Mouse (Mus musculus) large intestine, adult 2 months (tissue): ENCODE results near the gene Krtap3-1. TPM values are rescaled to one million over a fixed set of nuclear protein-coding genes. Genes with fewer than 3 reads are reported as not detected.

Experiments
- DNase-seq: peaks from one replicate; pipeline ENCODE4 v3.0.0-alpha.2; 2012; ENCODE audit warnings: low read depth, low spot score
- WGBS: fragments of 180-500 bp; shearing (Covaris S2); methylation state at CpG from one replicate; pipeline ENCODE4 v1.1.7; 2018; 5-methylcytosine and 5-hydroxymethylcytosine counted together
- polyA plus RNA-seq: library from polyadenylated mRNA; depleted of rRNA; stranded (reverse); fragments of >200 nt; gene quantifications from 2 replicates; pipeline ENCODE4 v1.2.3, GENCODE M21; 2012; rRNA removed

Gene Krtap3-1
- polyA plus RNA-seq, 1 experiment, result 0.55 TPM

DNA sequence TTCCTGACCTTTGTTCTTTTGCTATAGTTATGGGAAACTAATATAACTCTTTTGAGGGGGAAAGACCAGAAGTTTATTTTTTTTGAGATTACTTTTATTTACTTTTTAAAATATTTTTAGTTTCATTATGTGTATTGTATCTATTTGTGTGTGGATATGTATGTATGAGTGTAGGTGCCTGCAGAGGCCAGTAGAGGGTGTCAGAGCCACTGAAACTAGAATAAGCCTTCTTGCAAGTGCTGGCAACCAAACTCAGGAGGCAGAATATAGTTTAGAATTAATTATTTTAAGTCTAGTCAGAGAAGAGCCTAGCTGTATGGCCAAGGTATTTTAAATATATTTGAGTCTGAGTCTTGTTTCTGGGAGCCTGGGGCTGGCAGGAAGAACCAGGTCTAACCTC is 18.5 kb downstream of the Krtap3-1 start:
- DNase-seq, result no peak

DNA sequence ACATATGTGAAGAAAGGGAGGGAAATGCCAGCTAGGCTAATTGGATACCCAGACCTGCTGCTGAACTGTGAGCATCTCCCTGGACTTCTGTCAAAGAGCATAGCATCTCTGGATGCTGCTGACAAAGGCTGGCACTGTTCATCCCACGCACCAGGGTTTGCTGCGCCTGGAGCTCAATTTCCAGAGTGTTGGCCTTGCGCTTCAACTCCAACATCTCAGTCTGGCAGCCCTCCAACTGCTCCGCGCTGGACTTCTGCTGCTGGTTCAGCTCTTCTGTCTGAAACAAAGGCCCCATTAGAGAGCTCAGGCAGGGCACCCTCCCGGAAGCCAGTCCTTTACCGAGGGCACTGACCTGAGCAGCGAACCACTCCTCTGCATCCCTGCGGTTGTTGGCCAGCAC is 26.7 kb downstream of the Krtap3-1 start:
- no peak for DNase-seq
- 42% methylated on average over 9 of the region's 9 CpGs for WGBS

DNA sequence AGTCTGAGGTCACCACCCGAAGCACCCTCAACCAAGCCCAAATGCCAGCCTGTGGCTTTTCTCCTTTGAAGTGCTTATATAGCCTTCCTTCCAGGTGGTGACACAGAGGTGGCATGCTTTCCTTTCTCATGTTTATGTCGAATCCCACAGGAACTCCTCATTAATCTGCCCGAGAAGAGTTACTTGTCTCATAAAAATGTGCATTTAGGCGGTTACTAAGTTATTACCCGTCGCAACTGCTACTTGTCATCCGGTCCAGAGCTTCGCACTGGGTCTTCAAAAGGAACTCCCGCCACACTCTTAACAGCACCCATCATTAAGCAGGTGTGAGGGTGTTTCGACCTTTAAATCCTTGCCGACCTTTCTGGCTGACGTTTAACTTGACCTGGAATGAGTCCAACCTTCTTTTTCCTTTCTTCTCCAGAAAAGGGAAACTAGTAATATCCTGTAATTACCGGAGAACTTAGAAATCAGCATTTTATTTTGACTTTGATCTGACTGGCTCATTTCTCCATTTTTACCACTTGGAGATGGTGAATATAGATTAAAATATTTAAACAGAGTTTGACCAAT is 45.1 kb downstream of the Krtap3-1 start, which contains the start of gene Krt39:
TSS of gene Krt39 (minus strand) at position 51 of the 573 bp plus-strand sequence.
- WGBS, result 12% methylated on average over 13 of the region's 13 CpGs
- DNase-seq, result no peak

Other genes starting within 250 kb of the Krtap3-1 start
- not detected in 2 replicates for gene Krt25, start 243.7 kb downstream of the Krtap3-1 start, polyA plus RNA-seq
- gene Krt26, start 228.7 kb downstream of the Krtap3-1 start, polyA plus RNA-seq, result not detected in 2 replicates
- not detected in 2 replicates for gene Krt27, start 215.5 kb downstream of the Krtap3-1 start, polyA plus RNA-seq
- 0.06 TPM in 1 of 2 replicates, not detected in the other for gene Krt28, start 191.7 kb downstream of the Krtap3-1 start, polyA plus RNA-seq
- 0.84 and 1.1 TPM in 2 replicates for gene Krt10, start 177.3 kb downstream of the Krtap3-1 start, polyA plus RNA-seq
- 3.9 and 4.5 TPM in 2 replicates for gene Krt12, start 144.4 kb downstream of the Krtap3-1 start, polyA plus RNA-seq
- gene Krt20, start 128.5 kb downstream of the Krtap3-1 start, polyA plus RNA-seq, result 409 and 926 TPM in 2 replicates
- gene Krt23, start 73.5 kb downstream of the Krtap3-1 start, polyA plus RNA-seq, result 1.0 and 2.8 TPM in 2 replicates
- gene Krt39, start 45.3 kb downstream of the Krtap3-1 start, polyA plus RNA-seq, result not detected in 2 replicates
- not detected in 2 replicates for gene Krt40, start 23.5 kb downstream of the Krtap3-1 start, polyA plus RNA-seq
- gene Krtap3-3, start 15.8 kb downstream of the Krtap3-1 start, polyA plus RNA-seq, result not detected in 2 replicates
- not detected in 2 replicates for gene Krtap3-2, start 9.8 kb downstream of the Krtap3-1 start, polyA plus RNA-seq
- not detected in 2 replicates for gene Gm11939, start 7.2 kb downstream of the Krtap3-1 start, polyA plus RNA-seq
- not detected in 2 replicates for gene Krtap1-5, start 14.4 kb upstream of the Krtap3-1 start, polyA plus RNA-seq
- not detected in 2 replicates for gene Krtap1-4, start 17.0 kb upstream of the Krtap3-1 start, polyA plus RNA-seq
- not detected in 2 replicates for gene Krtap1-3, start 24.7 kb upstream of the Krtap3-1 start, polyA plus RNA-seq
- not detected in 2 replicates for gene Krtap9-3, start 31.5 kb upstream of the Krtap3-1 start, polyA plus RNA-seq
- gene Gm11938, start 36.7 kb upstream of the Krtap3-1 start, polyA plus RNA-seq, result 0.21 TPM in 1 of 2 replicates, not detected in the other
- gene Gm11937, start 43.6 kb upstream of the Krtap3-1 start, polyA plus RNA-seq, result not detected in 2 replicates
- 0.22 TPM in 1 of 2 replicates, not detected in the other for gene Krtap2-4, start 48.2 kb upstream of the Krtap3-1 start, polyA plus RNA-seq
- gene Gm11562, start 53.8 kb upstream of the Krtap3-1 start, polyA plus RNA-seq, result 0.26 TPM in 1 of 2 replicates, not detected in the other
- not detected in 2 replicates for gene Krtap4-1, start 61.6 kb upstream of the Krtap3-1 start, polyA plus RNA-seq
- gene Krtap4-2, start 68.5 kb upstream of the Krtap3-1 start, polyA plus RNA-seq, result not detected in 2 replicates
- gene Krtap4-7, start 77.5 kb upstream of the Krtap3-1 start, polyA plus RNA-seq, result not detected in 2 replicates
- not detected in 2 replicates for gene Gm11555, start 83.6 kb upstream of the Krtap3-1 start, polyA plus RNA-seq
- not detected in 2 replicates for gene Gm11563, start 92.3 kb upstream of the Krtap3-1 start, polyA plus RNA-seq
- not detected in 2 replicates for gene Krtap4-6, start 99.3 kb upstream of the Krtap3-1 start, polyA plus RNA-seq
- not detected in 2 replicates for gene Gm14190, start 124.1 kb upstream of the Krtap3-1 start, polyA plus RNA-seq
- not detected in 2 replicates for gene Gm14180, start 167.7 kb upstream of the Krtap3-1 start, polyA plus RNA-seq
- gene Gm11595, start 206.3 kb upstream of the Krtap3-1 start, polyA plus RNA-seq, result not detected in 2 replicates
- gene Krtap4-8, start 214.1 kb upstream of the Krtap3-1 start, polyA plus RNA-seq, result not detected in 2 replicates
- not detected in 2 replicates for gene Krtap4-9, start 218.6 kb upstream of the Krtap3-1 start, polyA plus RNA-seq
- gene Gm11596, start 226.8 kb upstream of the Krtap3-1 start, polyA plus RNA-seq, result not detected in 2 replicates
- gene Gm11569, start 232.3 kb upstream of the Krtap3-1 start, polyA plus RNA-seq, result not detected in 2 replicates
- not detected in 2 replicates for gene Gm11554, start 237.8 kb upstream of the Krtap3-1 start, polyA plus RNA-seq
- gene Krtap4-13, start 243.3 kb upstream of the Krtap3-1 start, polyA plus RNA-seq, result not detected in 2 replicates
- gene Gm11564, start 249.0 kb upstream of the Krtap3-1 start, polyA plus RNA-seq, result not detected in 2 replicates